Mouse (Mus musculus): ENCODE results near the gene Fam228a.
"Not testable (repeated sequence)": the region's sequence is repeated elsewhere in the genome, so short reads cannot be mapped to it uniquely, and the experiment has no call there.

Fam228a gene

GRCm38 (mm10) chr12:4738031-4738576 is at the start of gene Fam228a:
Gene Fam228a (minus strand): TSS chr12:4738430.
- no peak for DNase-seq (ENCODE audit: low read depth, low spot score)

GRCm38 (mm10) chr12:4784466-4784865 is 46.2 kb upstream of the Fam228a start:
- peak; percentile 57 for DNase-seq (ENCODE audit: low read depth, low spot score)

DNA sequence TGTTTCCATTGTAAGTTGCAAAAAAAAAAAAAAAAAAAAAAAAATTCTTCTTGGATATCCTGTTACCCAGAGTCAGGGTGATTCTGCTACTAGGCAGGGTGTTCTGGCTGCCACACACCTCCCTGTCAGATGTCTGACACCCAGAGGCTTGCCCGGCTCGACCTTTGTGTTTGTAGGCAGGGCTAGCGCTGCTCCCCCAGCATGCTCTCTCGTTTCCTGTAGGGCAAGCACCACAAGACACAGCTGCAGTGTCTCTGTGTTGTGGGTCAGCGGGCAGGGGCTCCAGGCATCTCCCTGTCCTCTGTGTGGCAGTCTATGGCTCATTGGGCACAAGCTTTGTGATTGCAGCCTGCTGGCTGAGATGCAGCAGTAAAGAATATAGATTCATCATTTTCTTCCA is 45.4 kb upstream of the Fam228a start:
- peak; percentile 70 for DNase-seq (ENCODE audit: low read depth, low spot score)

- not testable (repeated sequence) for DNase-seq (ENCODE audit: low read depth, low spot score)
Measured at GRCm38 (mm10) chr12:4781725-4782404, 43.6 kb upstream of the Fam228a start.

DNA sequence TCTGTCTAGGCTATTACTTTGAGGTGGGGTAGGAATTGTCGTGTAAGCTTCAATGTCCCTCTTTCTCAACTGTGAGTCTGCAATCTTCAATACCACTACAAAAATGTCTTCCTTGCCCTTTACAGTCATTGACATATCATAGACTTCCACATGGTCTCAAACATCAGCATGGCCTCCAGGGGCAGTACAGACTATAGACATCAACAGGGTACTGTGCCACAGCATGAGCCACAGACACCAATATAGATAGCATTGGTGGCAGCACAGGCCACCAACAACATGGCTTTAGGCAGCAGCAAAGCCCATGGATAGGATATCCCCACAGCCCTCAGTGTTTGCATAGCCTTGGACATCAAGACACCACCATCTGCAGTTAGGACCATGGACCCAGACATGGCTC is 43.0 kb upstream of the Fam228a start:
- no peak for DNase-seq (ENCODE audit: low read depth, low spot score)

DNA sequence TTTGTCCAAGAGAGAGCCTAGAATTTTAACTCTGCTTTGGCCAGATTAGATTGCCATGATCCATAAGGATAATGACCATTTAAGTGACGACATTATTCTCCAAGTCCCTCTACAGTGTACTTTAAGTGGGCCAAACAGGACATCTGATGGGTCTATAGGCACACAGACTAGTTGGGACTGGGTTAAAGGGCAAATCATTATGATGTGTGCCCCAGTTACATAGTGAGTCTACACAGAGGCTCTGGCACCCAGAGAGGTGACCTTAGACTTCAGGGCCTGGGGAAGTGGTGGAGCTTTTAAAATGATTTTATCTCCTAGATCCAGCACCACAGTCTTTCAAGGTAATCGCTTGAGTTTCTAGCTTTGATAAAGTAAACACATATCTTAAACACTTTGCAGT is 42.0 kb upstream of the Fam228a start:
- DNase-seq (ENCODE audit: low read depth, low spot score) = no peak

DNA sequence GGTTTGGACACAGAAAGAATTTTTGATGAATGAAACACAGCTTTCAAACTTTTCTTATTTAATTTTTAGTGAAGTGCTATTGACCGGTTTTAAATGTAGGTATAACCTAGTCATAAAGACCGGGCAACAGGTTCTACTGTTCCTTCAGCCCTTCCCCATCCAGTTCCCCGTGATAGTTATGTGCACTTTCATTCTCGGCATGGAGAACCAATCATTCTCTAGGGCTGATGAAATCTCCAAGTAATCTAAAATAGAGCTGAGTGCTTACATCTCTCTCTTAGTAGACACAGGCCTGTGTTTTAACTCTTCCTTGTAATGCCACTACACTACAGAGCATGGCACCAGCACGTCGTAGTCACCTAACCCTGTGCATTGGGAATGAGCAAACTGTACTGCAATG is 39.5 kb upstream of the Fam228a start:
- DNase-seq (ENCODE audit: low read depth, low spot score) = no peak

GRCm38 (mm10) chr12:4775588-4775949 is 37.3 kb upstream of the Fam228a start:
- DNase-seq (ENCODE audit: low read depth, low spot score) = no peak

- DNase-seq (ENCODE audit: low read depth, low spot score) = no peak
Measured at GRCm38 (mm10) chr12:4774895-4775587, 36.8 kb upstream of the Fam228a start.

DNA sequence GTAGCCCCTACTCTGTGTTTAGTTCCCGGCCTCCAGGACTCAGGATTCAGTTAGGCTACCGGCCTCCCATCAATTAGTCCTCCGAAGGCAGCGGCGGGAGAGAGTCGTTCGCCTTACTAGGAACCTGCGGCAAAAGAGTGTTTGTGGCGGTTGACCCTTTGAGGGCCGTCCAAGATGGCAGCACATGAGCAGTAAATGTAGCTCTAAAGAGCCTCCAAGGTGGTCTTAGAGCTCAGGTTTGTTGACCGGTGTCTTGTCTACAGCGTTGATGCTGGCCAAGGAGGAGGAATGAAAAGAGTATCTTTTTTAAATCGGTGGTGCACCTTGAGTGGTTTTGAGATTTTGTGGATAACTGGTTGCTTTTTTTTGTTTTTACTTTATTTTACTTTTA is 31.1 kb upstream of the Fam228a start:
- no peak for DNase-seq (ENCODE audit: low read depth, low spot score)

- DNase-seq (ENCODE audit: low read depth, low spot score) = no peak
Measured at GRCm38 (mm10) chr12:4768492-4769332, 30.5 kb upstream of the Fam228a start, which contains the start of the genes Pfn4 and Fam228b. Gene Pfn4 (plus strand): TSS chr12:4769022. Gene Fam228b (minus strand): TSS chr12:4769267.

- DNase-seq (ENCODE audit: low read depth, low spot score) = no peak
Measured at GRCm38 (mm10) chr12:4757060-4757459, 18.8 kb upstream of the Fam228a start.

GRCm38 (mm10) chr12:4754451-4754850 is 16.2 kb upstream of the Fam228a start:
- not testable (repeated sequence) for DNase-seq (ENCODE audit: low read depth, low spot score)

GRCm38 (mm10) chr12:4744486-4744885 is 6.3 kb upstream of the Fam228a start:
- no peak for DNase-seq (ENCODE audit: low read depth, low spot score)

GRCm38 (mm10) chr12:4742183-4742582 is 4.0 kb upstream of the Fam228a start:
- DNase-seq (ENCODE audit: low read depth, low spot score) = peak; percentile 44

DNA sequence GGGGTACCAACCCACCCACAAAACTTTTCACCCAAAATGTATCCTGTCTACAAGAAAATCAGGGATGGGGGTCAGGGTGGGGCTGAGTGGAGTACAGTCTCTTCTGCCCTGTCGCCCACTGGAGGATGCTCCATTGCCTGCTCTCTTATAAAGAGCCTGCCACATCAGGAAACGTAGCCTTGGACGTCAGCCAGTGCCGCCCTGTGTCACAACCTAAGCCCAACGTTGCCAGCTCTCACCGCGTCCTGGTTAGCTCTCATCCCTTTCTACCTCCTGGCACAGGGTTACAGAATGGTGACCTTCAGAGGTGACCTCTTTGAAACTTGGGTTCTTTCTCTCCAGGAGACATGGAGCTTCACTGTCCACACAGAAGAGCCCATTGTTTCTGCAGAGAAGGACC is 2.6 kb upstream of the Fam228a start:
- DNase-seq (ENCODE audit: low read depth, low spot score) = no peak

- no peak for DNase-seq (ENCODE audit: low read depth, low spot score)
Measured at GRCm38 (mm10) chr12:4732332-4732731, 5.9 kb downstream of the Fam228a start.

- no peak for DNase-seq (ENCODE audit: low read depth, low spot score)
Measured at GRCm38 (mm10) chr12:4731629-4732028, 6.6 kb downstream of the Fam228a start.

DNA sequence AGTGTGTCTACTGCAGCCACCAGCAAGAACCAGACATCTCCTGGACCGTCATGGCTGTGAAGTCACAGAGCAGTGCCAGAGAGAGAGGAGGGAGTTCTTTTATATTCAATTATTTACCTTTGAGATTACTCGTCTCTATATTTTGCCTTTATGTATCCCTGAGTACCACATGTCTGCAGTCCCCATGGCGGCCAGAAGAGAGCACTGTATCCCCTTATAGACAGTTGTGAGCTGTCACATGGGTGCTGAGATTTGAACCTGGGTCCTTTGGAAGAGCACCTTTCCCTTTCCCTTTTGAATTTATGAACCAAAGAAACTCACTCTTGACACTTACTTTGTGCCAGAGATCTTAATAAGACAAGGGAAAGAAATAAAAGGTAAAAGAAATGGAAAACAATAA is 9.1 kb downstream of the Fam228a start:
- peak; percentile 35 for DNase-seq (ENCODE audit: low read depth, low spot score)

DNA sequence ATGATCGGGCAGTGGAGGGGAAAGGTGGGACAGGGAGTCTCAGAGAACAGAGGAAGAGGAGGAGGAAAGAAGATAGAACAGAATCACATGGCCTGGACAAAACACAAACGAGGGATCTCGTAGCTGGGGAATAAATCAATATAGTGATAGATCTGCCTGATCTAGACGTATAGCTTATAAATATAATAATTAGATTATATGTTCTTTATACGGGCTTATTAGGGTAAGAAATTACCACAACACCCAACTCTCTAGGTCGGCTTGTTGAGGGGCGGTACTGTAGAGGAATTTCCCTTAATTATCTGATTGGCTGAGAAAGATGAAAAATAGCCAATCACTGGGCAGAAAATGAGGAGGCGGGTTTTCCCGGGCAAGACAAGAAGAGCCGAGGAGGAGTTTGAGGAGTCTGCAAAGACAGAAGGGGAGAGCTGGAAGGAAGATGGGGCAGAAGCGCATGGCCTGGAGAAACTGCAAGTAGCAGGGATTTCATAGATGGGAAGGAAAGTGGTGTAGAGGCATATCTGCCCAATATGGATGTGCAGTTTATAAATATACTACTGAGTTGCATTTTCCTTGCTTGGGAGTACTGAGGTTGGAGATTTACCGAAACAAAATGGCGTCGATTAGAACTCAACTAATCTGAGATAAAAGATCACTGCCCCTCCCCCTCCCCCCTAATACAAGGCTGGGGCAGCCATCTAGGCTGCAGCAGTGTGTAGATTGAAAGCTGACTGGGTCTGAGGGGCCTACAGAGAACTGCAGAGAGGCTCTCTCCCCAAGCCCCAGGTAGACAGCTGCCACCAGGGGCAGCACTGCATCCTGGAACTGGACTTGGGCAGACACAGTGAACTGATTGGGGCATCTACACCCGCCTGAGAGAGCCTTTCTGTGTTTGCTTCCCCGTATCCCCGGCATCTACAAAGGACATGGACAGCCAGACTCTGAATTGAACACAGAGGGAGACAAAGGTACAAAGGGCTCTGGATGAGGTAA is 18.2 kb downstream of the Fam228a start:
- peak; percentile 92 for DNase-seq (ENCODE audit: low read depth, low spot score)
